Mouse (Mus musculus) midbrain, embryonic 15.5 days (tissue): ENCODE results near the gene Nme2. TPM values are rescaled to one million over a fixed set of nuclear protein-coding genes. Genes with fewer than 3 reads are reported as not detected.

ENCODE experiments used
- ATAC-seq: fragments of 200-750 bp; cut with Nextera tagmentation; replicated peaks from 2 replicates; pipeline ENCODE4 v1.8.0; 2017; ENCODE audit warnings: moderate TSS enrichment
- H3K27ac ChIP-seq: fragments of 300-500 bp; sonication (generic); 2 replicates; pipeline ENCODE4 v1.5.1; 2015; ENCODE audit warnings: mild to moderate bottlenecking, inconsistent platforms
- H3K27me3 ChIP-seq: fragments of 300-500 bp; sonication (generic); replicated peaks from 2 replicates; pipeline ENCODE4 v1.6.1; 2015; ENCODE audit warnings: inconsistent platforms
- H3K36me3 ChIP-seq: fragments of 300-500 bp; sonication (generic); replicated peaks from 2 replicates; pipeline ENCODE4 v1.6.1; 2015; ENCODE audit warnings: inconsistent platforms
- H3K4me1 ChIP-seq: fragments of 300-500 bp; sonication (generic); 2 replicates; pipeline ENCODE4 v1.6.1; 2015; ENCODE audit warnings: inconsistent platforms
- H3K4me2 ChIP-seq: fragments of 300-500 bp; sonication (generic); 2 replicates; pipeline ENCODE4 v1.6.1; 2015; ENCODE audit warnings: inconsistent platforms, mild to moderate bottlenecking, moderate library complexity
- H3K4me3 ChIP-seq: fragments of 300-500 bp; sonication (generic); 2 replicates; pipeline ENCODE4 v1.5.1; 2015; ENCODE audit warnings: mild to moderate bottlenecking, inconsistent platforms
- H3K9ac ChIP-seq: fragments of 300-500 bp; sonication (generic); 2 replicates; pipeline ENCODE4 v1.6.1; 2015; ENCODE audit warnings: mild to moderate bottlenecking, inconsistent platforms
- H3K9me3 ChIP-seq: fragments of 300-500 bp; sonication (generic); 2 replicates; pipeline ENCODE4 v1.6.1; 2016; ENCODE audit warnings: inconsistent platforms
- WGBS: fragments of 180-500 bp; shearing (Covaris S2); methylation state at CpG from one replicate; pipeline ENCODE4 v1.1.7; 2015; ENCODE audit warnings: mixed read lengths; 5-methylcytosine and 5-hydroxymethylcytosine counted together
- polyA plus RNA-seq: library from polyadenylated mRNA; unstranded; fragments of >200 nt; fragmentation: Nextera tagmentation; extraction: Ambion mirVana; gene quantifications from 2 replicates; pipeline ENCODE4 v1.2.1, GENCODE M21; 2015

Nme2 gene
- polyA plus RNA-seq, 1 experiment from 2014 or later: 70.3 TPM

- Histone ChIP-seq H3K27me3 (no peaks in the 10 kb centered on the region), H3K36me3 (peaks cover 23% of the 10 kb centered on the region; the same call in 1 of the 2 replicates)
- WGBS: 95% methylated on average over 9 of the region's 9 CpGs
Observed at GRCm38 (mm10) chr11:93908829-93909228, 47.2 kb downstream of the Nme2 start.

GRCm38 (mm10) chr11:93907839-93908238, 48.2 kb downstream of the Nme2 start:
- Histone ChIP-seq H3K4me3 (no peak overlapping the region), H3K27ac (no peak overlapping the region), H3K9ac (no peak overlapping the region), H3K4me1 (no peaks in the 10 kb centered on the region), H3K27me3 (no peaks in the 10 kb centered on the region), H3K36me3 (peaks cover 23% of the 10 kb centered on the region; the same call in 1 of the 2 replicates), H3K9me3 (no peaks in the 10 kb centered on the region), H3K4me2 (no peak overlapping the region)
- ATAC-seq: no peak
- 91% methylated on average over 3 of the region's 3 CpGs for WGBS

More at GRCm38 (mm10) chr11:93908829-93909228, 47.2 kb downstream of the Nme2 start:
- no peak for ATAC-seq
- Histone ChIP-seq H3K4me1 (no peaks in the 10 kb centered on the region), H3K4me2 (no peak overlapping the region), H3K9ac (no peak overlapping the region), H3K4me3 (no peak overlapping the region), H3K9me3 (no peaks in the 10 kb centered on the region), H3K27ac (no peak overlapping the region)

GRCm38 (mm10) chr11:93906834-93907233, 49.2 kb downstream of the Nme2 start:
- no peak overlapping the region for H3K4me2 ChIP-seq
- H3K36me3 ChIP-seq: peaks cover 23% of the 10 kb centered on the region; the same call in 1 of the 2 replicates
- no peaks in the 10 kb centered on the region for H3K4me1 ChIP-seq
- no peaks in the 10 kb centered on the region for H3K9me3 ChIP-seq
- no peak overlapping the region for H3K27ac ChIP-seq
- H3K27me3 ChIP-seq: no peaks in the 10 kb centered on the region
- WGBS: 83% methylated on average over 4 of the region's 4 CpGs
- H3K9ac ChIP-seq: no peak overlapping the region
- ATAC-seq: no peak
- H3K4me3 ChIP-seq: no peak overlapping the region

Other genes with a start within 250 kb of the Nme2 start
- 31.1 and 31.6 TPM in 2 replicates for gene Utp18, start 70.5 kb downstream of the Nme2 start, polyA plus RNA-seq
- gene Mbtd1, start 70.4 kb downstream of the Nme2 start, polyA plus RNA-seq: 25.6 and 28.3 TPM in 2 replicates
- gene Gm20390, start 12.0 kb upstream of the Nme2 start, polyA plus RNA-seq: 299 and 314 TPM in 2 replicates
- 473 and 498 TPM in 2 replicates for gene Nme1, start 12.3 kb upstream of the Nme2 start, polyA plus RNA-seq
- gene Spag9, start 39.8 kb upstream of the Nme2 start, polyA plus RNA-seq: 85.5 and 88.9 TPM in 2 replicates